Mouse (Mus musculus) liver, embryonic 14.5 days (tissue): ENCODE measurements around the gene Stxbp5l. TPM values are rescaled to one million over a fixed set of nuclear protein-coding genes. Genes with fewer than 3 reads are reported as not detected.

Experiments
- ATAC-seq: fragments of 200-750 bp; cut with Nextera tagmentation; 2 replicates; pipeline ENCODE4 v1.8.0; 2017; ENCODE audit warnings: moderate number of reproducible peaks, mild to moderate bottlenecking, moderate library complexity; ENCODE audit not compliant: insufficient read depth
- DNase-seq, 3 experiments: peaks; one replicate each; pipeline ENCODE4 v3.0.0-alpha.2; 2012 to 2013; ENCODE audit warnings: low read depth in 3 of 3, low spot score in 3 of 3
- H3K27ac ChIP-seq: fragments of 300-500 bp; sonication (generic); 2 replicates; pipeline ENCODE4 v1.5.1; 2014; ENCODE audit warnings: moderate library complexity, mild to moderate bottlenecking, control low read depth, inconsistent platforms
- H3K27me3 ChIP-seq: fragments of 300-500 bp; sonication (generic); 2 replicates; pipeline ENCODE4 v1.6.1; 2014; ENCODE audit warnings: mild to moderate bottlenecking, low read length, moderate library complexity; ENCODE audit not compliant: control insufficient read depth, insufficient read depth
- H3K36me3 ChIP-seq: fragments of 300-500 bp; sonication (generic); replicated peaks from 2 replicates; pipeline ENCODE4 v1.6.1; 2014; ENCODE audit warnings: low read depth; ENCODE audit not compliant: control insufficient read depth, insufficient read depth
- H3K4me1 ChIP-seq, 2 experiments: fragments of 200-500 bp in 1 of 2; fragments of 300-500 bp in 1 of 2; sonication (generic) in 1 of 2; replicated peaks; 2 replicates each; pipeline ENCODE4 v1.6.1; 2012 to 2014; ENCODE audit warnings: antibody characterized with exemption in 1 of 2, inconsistent platforms in 1 of 2, low read length in 1 of 2; ENCODE audit not compliant: control insufficient read depth in 2 of 2, insufficient read depth in 2 of 2
- H3K4me2 ChIP-seq: fragments of 300-500 bp; sonication (generic); 2 replicates; pipeline ENCODE4 v1.6.1; 2014; ENCODE audit warnings: low read depth, mild to moderate bottlenecking, control low read depth, moderate library complexity
- H3K4me3 ChIP-seq, 2 experiments: fragments of 200-500 bp in 1 of 2; fragments of 300-500 bp in 1 of 2; sonication (generic) in 1 of 2; 2 replicates each; pipeline ENCODE4 v1.5.1; 2012 to 2014; ENCODE audit warnings: low read depth in 2 of 2, low read length in 2 of 2, mild to moderate bottlenecking in 2 of 2, control low read depth in 1 of 2, inconsistent platforms in 1 of 2, moderate library complexity in 1 of 2; ENCODE audit not compliant: insufficient read depth in 1 of 2
- H3K9ac ChIP-seq: fragments of 300-500 bp; sonication (generic); replicated peaks from 2 replicates; pipeline ENCODE4 v1.6.1; 2014; ENCODE audit warnings: mild to moderate bottlenecking, control low read depth, moderate library complexity
- H3K9me3 ChIP-seq: fragments of 300-500 bp; sonication (generic); 2 replicates; pipeline ENCODE4 v1.6.1; 2016; ENCODE audit warnings: low read length, mixed read lengths; ENCODE audit not compliant: control insufficient read depth
- CTCF ChIP-seq: IDR thresholded peaks from 2 replicates; pipeline ENCODE4 v1.5.1; 2016; ENCODE audit warnings: antibody characterized with exemption, low read depth, control low read depth
- EP300 ChIP-seq: IDR thresholded peaks from 2 replicates; pipeline ENCODE4 v1.6.1; 2016; ENCODE audit warnings: antibody characterized with exemption, low read depth
- WGBS: fragments of 180-500 bp; shearing (Covaris S2); extraction: QIAGEN DNeasy Blood & Tissue Kit; methylation state at CpG from one replicate; pipeline ENCODE4 v1.1.7; 2014; ENCODE audit not compliant: insufficient replicate concordance; 5-methylcytosine and 5-hydroxymethylcytosine counted together
- polyA plus RNA-seq, 2 experiments: library from polyadenylated mRNA; depleted of rRNA in 1 of 2; stranded (reverse) in 1 of 2; unstranded in 1 of 2; fragments of >200 nt; fragmentation: Nextera tagmentation in 1 of 2; extraction: Ambion mirVana in 1 of 2; gene quantifications; 2 replicates each; pipeline versions ENCODE4 v1.2.1 to v1.2.3; 2012 to 2014

The Stxbp5l gene
- polyA plus RNA-seq, 2 experiments: not detected

DNA sequence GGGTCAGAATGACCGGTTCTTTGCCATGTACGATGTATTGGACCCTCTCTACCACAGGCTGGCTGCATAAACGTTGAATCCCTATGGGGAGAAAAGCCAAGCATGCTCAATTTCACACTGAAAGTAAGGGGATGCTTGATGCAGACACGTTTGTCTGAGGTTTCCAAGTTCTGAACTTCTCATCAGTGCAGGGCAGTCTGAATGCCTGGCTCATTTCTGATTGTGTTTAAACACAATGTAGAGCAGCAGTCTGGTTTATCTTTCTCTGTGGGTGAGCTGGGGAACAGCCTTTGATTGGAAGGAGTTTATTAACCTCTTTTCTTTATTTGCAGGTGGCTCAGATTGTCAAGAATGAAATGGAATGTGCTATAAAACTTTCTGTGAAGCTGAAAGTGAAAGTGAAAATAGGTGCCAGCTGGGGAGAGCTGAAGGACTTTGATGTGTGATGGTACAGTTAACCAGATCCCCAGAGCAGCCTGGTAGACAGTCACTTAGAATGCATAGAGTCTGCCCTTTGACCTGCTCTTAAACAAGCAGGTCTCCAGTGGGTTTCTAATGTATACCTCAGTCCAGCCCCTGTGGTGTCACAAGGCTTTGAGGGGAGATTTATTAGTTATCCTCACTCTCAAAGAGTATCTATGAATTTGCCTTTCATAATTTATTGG is 290.5 kb downstream of the Stxbp5l start:
- 72% methylated on average over 4 of the region's 4 CpGs for WGBS
- no peak for ATAC-seq
- no peak overlapping the region for H3K9ac ChIP-seq
- no peaks in the 10 kb centered on the region for H3K9me3 ChIP-seq
- no peaks in the 10 kb centered on the region for H3K4me1 ChIP-seq
- no peak overlapping the region for H3K4me3 ChIP-seq
- peaks cover 28% of the 10 kb centered on the region for H3K36me3 ChIP-seq
- no peak for DNase-seq
- no peak overlapping the region for H3K27ac ChIP-seq
- H3K27me3 ChIP-seq: no peaks in the 10 kb centered on the region
- H3K4me2 ChIP-seq: no peak overlapping the region
- no peak for TF ChIP-seq CTCF
- TF ChIP-seq EP300: no peak

DNA sequence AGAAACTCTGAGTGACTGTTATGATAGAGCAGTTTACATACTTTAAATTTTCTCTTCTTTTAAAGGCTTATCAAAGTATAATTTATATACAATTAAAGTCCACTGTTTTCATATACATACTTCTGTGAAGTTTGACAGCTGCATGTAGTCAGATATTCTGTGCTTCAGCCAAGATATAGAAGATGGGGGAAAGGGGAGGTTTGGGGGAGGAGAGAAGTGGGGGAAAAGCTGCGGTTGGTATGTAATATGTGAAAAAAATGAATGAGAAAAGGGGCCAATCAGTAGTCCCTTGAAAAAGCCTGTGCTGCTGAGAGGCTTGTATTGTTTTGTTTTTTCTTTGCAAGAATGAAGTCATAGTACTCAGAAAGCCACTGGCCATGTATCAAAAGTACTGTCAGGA is 295.1 kb downstream of the Stxbp5l start:
- Histone ChIP-seq H3K36me3 (peaks cover 28% of the 10 kb centered on the region), H3K4me1 (no peaks in the 10 kb centered on the region), H3K9ac (no peak overlapping the region), H3K9me3 (no peaks in the 10 kb centered on the region), H3K27me3 (no peaks in the 10 kb centered on the region), H3K27ac (no peak overlapping the region), H3K4me3 (no peak overlapping the region), H3K4me2 (no peak overlapping the region)
- DNase-seq (no peak), ATAC-seq (no peak)
- 63% methylated on average over 1 of the region's 1 CpGs for WGBS
- TF ChIP-seq EP300 (no peak), CTCF (no peak)

- no peak overlapping the region for H3K27ac ChIP-seq
- H3K4me2 ChIP-seq: no peak overlapping the region
- 24% methylated on average over 5 of the region's 5 CpGs for WGBS
- no peak overlapping the region for H3K4me3 ChIP-seq
- H3K36me3 ChIP-seq: peaks cover 32% of the 10 kb centered on the region
- DNase-seq (no peak), ATAC-seq (no peak)
- TF ChIP-seq CTCF: no peak
- no peak for TF ChIP-seq EP300
- no peaks in the 10 kb centered on the region for H3K27me3 ChIP-seq
- no peak overlapping the region for H3K9ac ChIP-seq
- no peaks in the 10 kb centered on the region for H3K9me3 ChIP-seq
- H3K4me1 ChIP-seq: no peaks in the 10 kb centered on the region
Observed at GRCm38 (mm10) chr16:37072354-37072753, 312.4 kb downstream of the Stxbp5l start.

Other genes starting within 250 kb of the Stxbp5l start
- gene Gtf2e1, start 154.8 kb upstream of the Stxbp5l start, polyA plus RNA-seq (2012; rRNA removed): 4.3 and 6.6 TPM in 2 replicates
- gene Gtf2e1, start 154.8 kb upstream of the Stxbp5l start, polyA plus RNA-seq (2014; fragmentation: Nextera tagmentation; extraction: Ambion mirVana): 8.6 and 9.7 TPM in 2 replicates
- 3.8 TPM in 2 replicates for gene Rabl3, start 154.9 kb upstream of the Stxbp5l start, polyA plus RNA-seq (2012; rRNA removed)
- 14.0 and 15.4 TPM in 2 replicates for gene Rabl3, start 154.9 kb upstream of the Stxbp5l start, polyA plus RNA-seq (2014; fragmentation: Nextera tagmentation; extraction: Ambion mirVana)
- gene Hgd, start 195.2 kb upstream of the Stxbp5l start, polyA plus RNA-seq (2012; rRNA removed): 20.3 and 21.3 TPM in 2 replicates
- gene Hgd, start 195.2 kb upstream of the Stxbp5l start, polyA plus RNA-seq (2014; fragmentation: Nextera tagmentation; extraction: Ambion mirVana): 32.7 and 34.6 TPM in 2 replicates